Mouse (Mus musculus): ENCODE data around the gene Mrps21. TPM values are rescaled to one million over a fixed set of nuclear protein-coding genes. Genes with fewer than 3 reads are reported as not detected.
"Not testable (repeated sequence)": the region's sequence is repeated elsewhere in the genome, so short reads cannot be mapped to it uniquely, and the experiment has no call there.

The Mrps21 gene
- polyA plus RNA-seq, 1 experiment from 2014 or later, result 315 TPM

GRCm38 (mm10) chr3:95904568-95904967 is 33.2 kb upstream of the Mrps21 start, which contains the start of gene Car14:
Gene Car14 (minus strand): TSS chr3:95904691.
- ATAC-seq (ENCODE audit: low read depth) (peak; percentile 15; the same call in 1 of the 2 replicates), DNase-seq (ENCODE audit: low spot score) (no peak)
- peak within 1 kb of the TSS; percentile 51 for H3K9ac ChIP-seq (ENCODE audit: low read depth, low read length)
- H3K36me3 ChIP-seq (ENCODE audit: control insufficient read depth, insufficient read depth, low read length), result no peaks in the 10 kb centered on the region
- 1% methylated on average over 15 of the region's 15 CpGs for whole genome bisulfite sequencing
- H3K4me1 ChIP-seq (ENCODE audit: control insufficient read depth, insufficient read depth, low read length), result peaks cover 28% of the 10 kb centered on the region
- peak within 1 kb of the TSS; percentile 65 for H3K4me2 ChIP-seq (ENCODE audit: low read depth, low read length)
- H3K27ac ChIP-seq (replicated peaks; ENCODE audit: low read depth, low read length), result no peak within 1 kb of the TSS
- H3K9me3 ChIP-seq (ENCODE audit: control insufficient read depth, low read length), result no peaks in the 10 kb centered on the region
- H3K27me3 ChIP-seq (replicated peaks; ENCODE audit: control insufficient read depth, insufficient read depth, low read length), result no peaks in the 10 kb centered on the region
- H3K4me3 ChIP-seq (ENCODE audit: low read depth, low read length), result peak within 1 kb of the TSS; percentile 37

- Histone ChIP-seq H3K4me3 (ENCODE audit: low read depth, low read length) (peak overlapping the region; percentile 37), H3K9ac (ENCODE audit: low read depth, low read length) (peak overlapping the region; percentile 51), H3K27me3 (replicated peaks; ENCODE audit: control insufficient read depth, insufficient read depth, low read length) (no peaks in the 10 kb centered on the region), H3K4me1 (ENCODE audit: control insufficient read depth, insufficient read depth, low read length) (peaks cover 28% of the 10 kb centered on the region), H3K27ac (replicated peaks; ENCODE audit: low read depth, low read length) (no peak overlapping the region), H3K9me3 (ENCODE audit: control insufficient read depth, low read length) (no peaks in the 10 kb centered on the region), H3K4me2 (ENCODE audit: low read depth, low read length) (peak overlapping the region; percentile 65), H3K36me3 (ENCODE audit: control insufficient read depth, insufficient read depth, low read length) (no peaks in the 10 kb centered on the region)
- 6% methylated on average over 15 of the region's 15 CpGs for WGBS
- ATAC-seq (ENCODE audit: low read depth), result no peak
- no peak for DNase-seq (ENCODE audit: low spot score)
Observed at GRCm38 (mm10) chr3:95903753-95904502, 32.6 kb upstream of the Mrps21 start.

- ATAC-seq (ENCODE audit: low read depth), result no peak
Observed at GRCm38 (mm10) chr3:95902643-95903042, 31.3 kb upstream of the Mrps21 start.

GRCm38 (mm10) chr3:95902373-95902625 is 31.0 kb upstream of the Mrps21 start:
- H3K27ac ChIP-seq (replicated peaks; ENCODE audit: low read depth, low read length), result no peak overlapping the region; the same call in 1 of the 2 replicates
- DNase-seq (ENCODE audit: low spot score) (no peak), ATAC-seq (ENCODE audit: low read depth) (no peak)
- H3K9me3 ChIP-seq (ENCODE audit: control insufficient read depth, low read length), result no peaks in the 10 kb centered on the region
- no peak overlapping the region; the same call in 1 of the 2 replicates for H3K9ac ChIP-seq (ENCODE audit: low read depth, low read length)
- H3K4me1 ChIP-seq (ENCODE audit: control insufficient read depth, insufficient read depth, low read length), result peaks cover 27% of the 10 kb centered on the region
- peaks cover 12% of the 10 kb centered on the region for H3K36me3 ChIP-seq (ENCODE audit: control insufficient read depth, insufficient read depth, low read length)
- H3K27me3 ChIP-seq (replicated peaks; ENCODE audit: control insufficient read depth, insufficient read depth, low read length), result no peaks in the 10 kb centered on the region
- H3K4me3 ChIP-seq (ENCODE audit: low read depth, low read length), result no peak overlapping the region
- H3K4me2 ChIP-seq (ENCODE audit: low read depth, low read length), result no peak overlapping the region

More at GRCm38 (mm10) chr3:95902643-95903042, 31.3 kb upstream of the Mrps21 start:
- H3K27ac ChIP-seq (replicated peaks; ENCODE audit: low read depth, low read length), result no peak overlapping the region; the same call in 1 of the 2 replicates
- H3K4me2 ChIP-seq (ENCODE audit: low read depth, low read length), result no peak overlapping the region
- no peaks in the 10 kb centered on the region for H3K9me3 ChIP-seq (ENCODE audit: control insufficient read depth, low read length)
- no peaks in the 10 kb centered on the region for H3K27me3 ChIP-seq (replicated peaks; ENCODE audit: control insufficient read depth, insufficient read depth, low read length)
- H3K4me1 ChIP-seq (ENCODE audit: control insufficient read depth, insufficient read depth, low read length), result peaks cover 28% of the 10 kb centered on the region
- H3K4me3 ChIP-seq (ENCODE audit: low read depth, low read length), result no peak overlapping the region
- DNase-seq (ENCODE audit: low spot score), result no peak
- no peak overlapping the region; the same call in 1 of the 2 replicates for H3K9ac ChIP-seq (ENCODE audit: low read depth, low read length)
- 33% methylated on average over 5 of the region's 6 CpGs for WGBS
- H3K36me3 ChIP-seq (ENCODE audit: control insufficient read depth, insufficient read depth, low read length), result peaks cover 9% of the 10 kb centered on the region

- no peak overlapping the region for H3K9ac ChIP-seq (ENCODE audit: low read depth, low read length)
- 55% methylated on average over 9 of the region's 9 CpGs for WGBS
- ATAC-seq (ENCODE audit: low read depth) (no peak), DNase-seq (ENCODE audit: low spot score) (no peak)
- no peak overlapping the region for H3K4me2 ChIP-seq (ENCODE audit: low read depth, low read length)
- H3K27me3 ChIP-seq (replicated peaks; ENCODE audit: control insufficient read depth, insufficient read depth, low read length), result no peaks in the 10 kb centered on the region
- no peak overlapping the region for H3K27ac ChIP-seq (replicated peaks; ENCODE audit: low read depth, low read length)
- H3K9me3 ChIP-seq (ENCODE audit: control insufficient read depth, low read length), result no peaks in the 10 kb centered on the region
- no peak overlapping the region for H3K4me3 ChIP-seq (ENCODE audit: low read depth, low read length)
- peaks cover 13% of the 10 kb centered on the region for H3K36me3 ChIP-seq (ENCODE audit: control insufficient read depth, insufficient read depth, low read length)
- H3K4me1 ChIP-seq (ENCODE audit: control insufficient read depth, insufficient read depth, low read length), result peaks cover 24% of the 10 kb centered on the region
Observed at GRCm38 (mm10) chr3:95901616-95902372, 30.5 kb upstream of the Mrps21 start.

GRCm38 (mm10) chr3:95899800-95900524 is 28.6 kb upstream of the Mrps21 start:
- ATAC-seq (ENCODE audit: low read depth) (no peak), DNase-seq (ENCODE audit: low spot score) (no peak)
- Histone ChIP-seq H3K27ac (replicated peaks; ENCODE audit: low read depth, low read length) (no peak overlapping the region), H3K9me3 (ENCODE audit: control insufficient read depth, low read length) (no peaks in the 10 kb centered on the region), H3K9ac (ENCODE audit: low read depth, low read length) (0 out of 2 replicates have a peak overlapping the region, but pooled peaks have one; percentile 14), H3K36me3 (ENCODE audit: control insufficient read depth, insufficient read depth, low read length) (peaks cover 13% of the 10 kb centered on the region), H3K27me3 (replicated peaks; ENCODE audit: control insufficient read depth, insufficient read depth, low read length) (no peaks in the 10 kb centered on the region), H3K4me2 (ENCODE audit: low read depth, low read length) (no peak overlapping the region), H3K4me3 (ENCODE audit: low read depth, low read length) (no peak overlapping the region), H3K4me1 (ENCODE audit: control insufficient read depth, insufficient read depth, low read length) (peaks cover 18% of the 10 kb centered on the region)
- 69% methylated on average over 13 of the region's 13 CpGs for WGBS

GRCm38 (mm10) chr3:95895501-95895900 is 24.2 kb upstream of the Mrps21 start:
- ATAC-seq (ENCODE audit: low read depth); H3K4me3 ChIP-seq (ENCODE audit: low read depth, low read length); DNase-seq (ENCODE audit: low spot score); H3K27ac ChIP-seq (replicated peaks; ENCODE audit: low read depth, low read length); H3K27me3 ChIP-seq (replicated peaks; ENCODE audit: control insufficient read depth, insufficient read depth, low read length); H3K9ac ChIP-seq (ENCODE audit: low read depth, low read length); H3K9me3 ChIP-seq (ENCODE audit: control insufficient read depth, low read length): not testable (repeated sequence)
- 85% methylated on average over 7 of the region's 7 CpGs for WGBS
- peaks cover 13% of the 10 kb centered on the region; the same call in 1 of the 2 replicates for H3K4me1 ChIP-seq (ENCODE audit: control insufficient read depth, insufficient read depth, low read length)
- H3K36me3 ChIP-seq (ENCODE audit: control insufficient read depth, insufficient read depth, low read length), result peaks cover 13% of the 10 kb centered on the region
- peak overlapping the region; percentile 85 for H3K4me2 ChIP-seq (ENCODE audit: low read depth, low read length)

GRCm38 (mm10) chr3:95894317-95895160 is 23.2 kb upstream of the Mrps21 start:
- Histone ChIP-seq H3K4me1 (ENCODE audit: control insufficient read depth, insufficient read depth, low read length) (peaks cover 13% of the 10 kb centered on the region; the same call in 1 of the 2 replicates), H3K9me3 (ENCODE audit: control insufficient read depth, low read length) (no peaks in the 10 kb centered on the region), H3K4me3 (ENCODE audit: low read depth, low read length) (peak overlapping the region; percentile 70), H3K9ac (ENCODE audit: low read depth, low read length) (peak overlapping the region; percentile 81), H3K27me3 (replicated peaks; ENCODE audit: control insufficient read depth, insufficient read depth, low read length) (no peaks in the 10 kb centered on the region), H3K4me2 (ENCODE audit: low read depth, low read length) (peak overlapping the region; percentile 85), H3K36me3 (ENCODE audit: control insufficient read depth, insufficient read depth, low read length) (peaks cover 13% of the 10 kb centered on the region), H3K27ac (replicated peaks; ENCODE audit: low read depth, low read length) (peak overlapping the region; percentile 70)
- 11% methylated on average over 15 of the region's 16 CpGs for WGBS
- ATAC-seq (ENCODE audit: low read depth), result 0 out of 2 replicates have a peak, but pooled peaks have one; percentile 0
- peak; percentile 44 for DNase-seq (ENCODE audit: low spot score)

All from embryonic facial prominence, embryonic 14.5 days (tissue).